Mouse (Mus musculus) gastrocnemius, postnatal 36 days (tissue): Measurements from ENCODE around the gene Ccdc63. TPM values are rescaled to one million over a fixed set of nuclear protein-coding genes. Genes with fewer than 3 reads are reported as not detected.
"Not testable (repeated sequence)": the region's sequence is repeated elsewhere in the genome, so short reads cannot be mapped to it uniquely, and the experiment has no call there.

ENCODE experiments used
- DNase-seq, 2 experiments: peaks; one replicate each; pipeline ENCODE4 v3.0.0; 2022
- intact Hi-C: fragments of 180-260 bp; cut with DNase I; formaldehyde crosslinking; loops from one replicate; pipeline ENCODE4 v1.15.1; 2025
- long read RNA-seq, 2 experiments: library from polyadenylated mRNA; stranded (forward); transcript quantifications; one replicate each; pipeline ENCODE4 v2.0.0; 2021
- total RNA-seq, 2 experiments: library from RNA; stranded (reverse); gene quantifications; 2 replicates each; pipeline ENCODE4 v1.2.3; 2021

Gene Ccdc63
- total RNA-seq = not detected
- long read RNA-seq, experiment 1 = 0 reads
- long read RNA-seq, experiment 2 = 0 reads

GRCm38 (mm10) chr5:122140723-122141122 lies at the start of gene Ccdc63:
Gene Ccdc63 (minus strand): TSS chr5:122140823.
- no peak for DNase-seq
- intact Hi-C loops = no loop called here

- intact Hi-C loops = no loop called here
Observed at GRCm38 (mm10) chr5:122189115-122189514, 48.5 kb upstream of the Ccdc63 start.

GRCm38 (mm10) chr5:122184858-122185257 lies 44.2 kb upstream of the Ccdc63 start:
- DNase-seq, intact Hi-C loops: not testable (repeated sequence)

More at GRCm38 (mm10) chr5:122189115-122189514, 48.5 kb upstream of the Ccdc63 start:
- no peak for DNase-seq

GRCm38 (mm10) chr5:122184283-122184806 lies 43.7 kb upstream of the Ccdc63 start:
- intact Hi-C loops = no loop called here
- DNase-seq = no peak

GRCm38 (mm10) chr5:122179665-122180064 lies 39.0 kb upstream of the Ccdc63 start:
- DNase-seq = no peak
- intact Hi-C loops = no loop called here

- DNase-seq = peak; percentile 35 to 59
Observed at GRCm38 (mm10) chr5:122176398-122176797, 35.8 kb upstream of the Ccdc63 start.

GRCm38 (mm10) chr5:122175961-122176360 lies 35.3 kb upstream of the Ccdc63 start:
- intact Hi-C loops = loop anchor here (1.0 kb wide), 1 partner anchor 47 kb away; no protein-coding TSS in a partner anchor
- no peak for DNase-seq

More at GRCm38 (mm10) chr5:122176398-122176797, 35.8 kb upstream of the Ccdc63 start:
- intact Hi-C loops = loop anchor here (1.0 kb wide), 1 partner anchor 47 kb away; no protein-coding TSS in a partner anchor

- no peak for DNase-seq
- intact Hi-C loops = no loop called here
Observed at GRCm38 (mm10) chr5:122175402-122175801, 34.8 kb upstream of the Ccdc63 start.

GRCm38 (mm10) chr5:122171058-122171457 lies 30.4 kb upstream of the Ccdc63 start:
- intact Hi-C loops = no loop called here
- DNase-seq = no peak

GRCm38 (mm10) chr5:122168344-122169069 lies 27.9 kb upstream of the Ccdc63 start:
- intact Hi-C loops = no loop called here
- DNase-seq = no peak

GRCm38 (mm10) chr5:122166636-122167161 lies 26.1 kb upstream of the Ccdc63 start:
- no peak for DNase-seq
- intact Hi-C loops = no loop called here

GRCm38 (mm10) chr5:122165233-122165915 lies 24.8 kb upstream of the Ccdc63 start:
- intact Hi-C loops = no loop called here
- peak in 1 of 2 experiments; percentile 38 for DNase-seq

- intact Hi-C loops = no loop called here
- DNase-seq = no peak
Observed at GRCm38 (mm10) chr5:122164011-122164410, 23.4 kb upstream of the Ccdc63 start.

- intact Hi-C loops = no loop called here
- no peak for DNase-seq
Observed at GRCm38 (mm10) chr5:122163194-122163593, 22.6 kb upstream of the Ccdc63 start.

GRCm38 (mm10) chr5:122158557-122159515 lies 18.2 kb upstream of the Ccdc63 start:
- DNase-seq = no peak
- intact Hi-C loops = no loop called here

- intact Hi-C loops = no loop called here
- DNase-seq = peak; percentile 84 to 90
Observed at GRCm38 (mm10) chr5:122157827-122158381, 17.3 kb upstream of the Ccdc63 start, which contains the start of gene Ppp1cc. Gene Ppp1cc (plus strand): TSS chr5:122158278.

GRCm38 (mm10) chr5:122156486-122156885 lies 15.9 kb upstream of the Ccdc63 start:
- intact Hi-C loops = no loop called here

GRCm38 (mm10) chr5:122155613-122156012 lies 15.0 kb upstream of the Ccdc63 start:
- DNase-seq = no peak
- intact Hi-C loops = no loop called here

More at GRCm38 (mm10) chr5:122156486-122156885, 15.9 kb upstream of the Ccdc63 start:
- DNase-seq = no peak

GRCm38 (mm10) chr5:122154782-122155181 lies 14.2 kb upstream of the Ccdc63 start:
- DNase-seq = no peak
- intact Hi-C loops = no loop called here
